Mouse (Mus musculus) lung, postnatal 0 days (tissue): ENCODE results near the gene Scn4a.

Experiments used
- CTCF ChIP-seq: IDR thresholded peaks from 2 replicates; pipeline ENCODE4 v1.5.1; 2016; ENCODE audit warnings: antibody characterized with exemption, mild to moderate bottlenecking
- EP300 ChIP-seq: IDR thresholded peaks from 2 replicates; pipeline ENCODE4 v1.6.1; 2016; ENCODE audit warnings: antibody characterized with exemption, mild to moderate bottlenecking, control low read depth

- no peak for TF ChIP-seq CTCF
- no peak for TF ChIP-seq EP300
Measured at GRCm38 (mm10) chr11:106389611-106390010, 36.5 kb upstream of the Scn4a start.
